Mouse (Mus musculus) testis, adult 2 months (tissue): Measurements from ENCODE around the gene Pcsk2. TPM values are rescaled to one million over a fixed set of nuclear protein-coding genes. Genes with fewer than 3 reads are reported as not detected.

Source experiments
- H3K27ac ChIP-seq: fragments of 200-500 bp; 2 replicates; pipeline ENCODE4 v1.5.1; 2012; ENCODE audit warnings: low read depth, low read length; ENCODE audit not compliant: control insufficient read depth, insufficient read depth
- H3K27me3 ChIP-seq: fragments of 200-500 bp; 2 replicates; pipeline ENCODE4 v1.6.1; 2012; ENCODE audit warnings: mild to moderate bottlenecking, low read length, moderate library complexity; ENCODE audit not compliant: control insufficient read depth, insufficient read depth
- H3K36me3 ChIP-seq: fragments of 200-500 bp; 2 replicates; pipeline ENCODE4 v1.6.1; 2012; ENCODE audit warnings: mild to moderate bottlenecking, low read length; ENCODE audit not compliant: control insufficient read depth, insufficient read depth
- H3K4me1 ChIP-seq: fragments of 200-500 bp; 2 replicates; pipeline ENCODE4 v1.6.1; 2012; ENCODE audit warnings: low read length; ENCODE audit not compliant: control insufficient read depth, insufficient read depth
- H3K4me3 ChIP-seq: fragments of 200-500 bp; 2 replicates; pipeline ENCODE4 v1.5.1; 2012; ENCODE audit warnings: low read depth, mild to moderate bottlenecking, low read length, moderate library complexity, mixed read lengths; ENCODE audit not compliant: control insufficient read depth
- CTCF ChIP-seq: fragments of 200-500 bp; IDR thresholded peaks from 2 replicates; pipeline ENCODE4 v1.5.1; 2012; ENCODE audit warnings: low read depth, mild to moderate bottlenecking, inconsistent platforms, low read length, moderate library complexity; ENCODE audit not compliant: control insufficient read depth, insufficient read depth, insufficient replicate concordance
- POLR2A ChIP-seq: fragments of 200-500 bp; IDR thresholded peaks from 2 replicates; pipeline ENCODE4 v1.6.1; 2012; ENCODE audit warnings: low read depth, mild to moderate bottlenecking, inconsistent platforms, low read length, moderate library complexity; ENCODE audit not compliant: control insufficient read depth
- polyA plus RNA-seq: library from polyadenylated mRNA; depleted of rRNA; stranded (reverse); fragments of >200 nt; gene quantifications from 2 replicates; pipeline ENCODE4 v1.2.3, GENCODE M21; 2012

The Pcsk2 gene
- polyA plus RNA-seq, 1 experiment: 1.4 TPM

DNA sequence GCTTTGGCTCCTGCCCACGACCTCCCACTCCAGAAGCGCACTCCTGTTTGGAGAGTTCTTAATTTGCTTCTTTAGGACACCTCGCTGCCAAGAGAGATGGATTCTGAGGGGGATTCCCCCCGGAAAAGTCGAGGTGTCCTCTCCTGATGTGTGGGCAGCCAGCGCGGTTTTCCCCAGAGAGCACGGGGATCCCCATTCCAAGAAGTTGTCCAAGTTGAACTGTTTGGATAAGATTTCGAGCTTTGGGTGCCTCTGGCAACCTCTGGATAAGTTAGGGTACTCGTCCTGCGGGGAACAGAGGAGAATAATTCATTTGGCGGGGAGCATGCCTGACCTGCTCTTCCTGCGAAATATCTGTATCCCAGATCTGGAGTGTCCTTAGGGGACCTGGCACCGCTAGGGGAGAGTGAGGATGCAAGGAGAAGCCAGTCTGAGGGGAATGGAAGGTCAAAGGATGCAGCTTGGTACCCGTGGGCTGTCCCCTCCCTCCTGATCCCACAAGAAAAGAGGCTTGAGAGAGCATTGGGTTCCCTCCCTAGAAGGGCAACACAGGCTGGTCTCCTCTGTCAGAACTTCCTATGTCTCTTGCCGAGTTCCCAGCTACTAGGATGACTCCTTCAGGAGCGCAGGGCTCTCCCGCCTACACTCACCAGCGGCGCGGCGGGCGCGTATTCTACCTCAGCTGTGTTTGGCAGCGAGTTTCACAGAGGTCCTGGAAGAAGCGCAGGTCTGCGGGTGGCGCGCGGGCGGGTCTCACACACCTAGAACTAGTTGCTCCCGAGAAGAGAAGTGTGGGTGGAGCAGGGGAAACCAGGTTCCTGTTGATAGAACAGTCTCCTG lies 1.5 kb downstream of the Pcsk2 start:
- no peaks in the 10 kb centered on the region for H3K36me3 ChIP-seq
- no peak overlapping the region for H3K27ac ChIP-seq
- H3K4me1 ChIP-seq: peaks cover 5% of the 10 kb centered on the region
- TF ChIP-seq CTCF: no peak
- no peak for TF ChIP-seq POLR2A
- no peak overlapping the region for H3K4me3 ChIP-seq
- H3K27me3 ChIP-seq: no peaks in the 10 kb centered on the region

DNA sequence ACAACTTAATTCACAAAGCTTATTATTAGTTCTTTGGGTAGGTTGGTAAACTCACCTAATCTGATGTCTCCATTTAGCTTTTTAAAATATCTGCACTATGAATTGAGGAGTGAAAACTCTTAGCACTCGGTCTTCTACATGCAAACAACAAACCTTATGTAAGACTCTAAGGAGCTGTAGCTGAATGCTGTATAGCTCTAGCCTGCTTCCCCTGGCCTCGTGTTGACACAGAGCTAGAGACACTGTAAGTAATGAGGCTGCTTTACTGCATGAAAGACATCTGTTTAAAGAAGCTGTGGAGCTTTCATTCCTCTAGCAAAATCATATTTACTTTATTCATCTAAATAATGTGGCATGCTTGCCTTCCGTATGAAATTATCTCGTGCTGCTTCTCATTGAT lies 14.4 kb downstream of the Pcsk2 start:
- TF ChIP-seq POLR2A (no peak), CTCF (no peak)
- Histone ChIP-seq H3K4me3 (no peak overlapping the region), H3K4me1 (no peaks in the 10 kb centered on the region), H3K27ac (no peak overlapping the region), H3K27me3 (no peaks in the 10 kb centered on the region), H3K36me3 (no peaks in the 10 kb centered on the region)

DNA sequence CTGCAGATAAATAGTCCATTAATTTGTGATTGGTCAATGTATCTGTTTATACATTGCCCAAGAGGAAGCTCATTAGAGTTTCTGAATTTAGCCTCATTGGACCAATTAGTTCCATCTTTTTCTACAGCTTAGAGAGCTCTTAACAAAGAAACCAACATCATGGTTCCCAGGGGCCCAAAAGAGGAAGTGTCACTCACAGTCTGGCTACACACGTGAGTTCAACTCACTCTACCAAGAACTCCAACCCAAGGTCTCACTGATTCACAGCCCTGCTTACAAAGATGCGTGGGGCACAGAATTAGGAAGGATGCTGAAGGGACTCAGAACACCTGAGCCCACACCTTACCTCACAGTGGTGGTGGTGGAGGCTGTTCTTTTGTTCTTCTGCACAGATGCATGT lies 19.1 kb downstream of the Pcsk2 start:
- Histone ChIP-seq H3K27me3 (no peaks in the 10 kb centered on the region), H3K4me3 (no peak overlapping the region), H3K4me1 (no peaks in the 10 kb centered on the region), H3K27ac (no peak overlapping the region), H3K36me3 (no peaks in the 10 kb centered on the region)
- no peak for TF ChIP-seq CTCF
- no peak for TF ChIP-seq POLR2A

DNA sequence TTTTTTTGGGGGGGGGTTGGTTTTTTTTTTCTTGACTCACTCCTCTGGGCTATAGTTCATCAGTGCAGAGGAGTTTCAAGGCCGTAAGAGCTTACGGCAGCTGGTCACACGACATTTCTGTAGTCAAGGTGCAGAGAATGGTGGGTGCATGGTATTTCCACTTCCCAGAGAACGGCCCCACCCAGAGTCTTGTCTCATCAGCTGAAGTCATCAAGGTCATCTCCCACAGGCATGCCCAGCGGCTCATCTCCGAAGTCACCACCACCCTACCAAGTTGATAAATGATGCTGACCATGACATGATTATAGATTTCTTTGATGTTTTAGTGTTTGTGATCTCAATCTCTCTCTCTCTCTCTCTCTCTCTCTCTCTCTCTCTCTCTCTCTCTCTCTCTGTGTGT lies 20.0 kb downstream of the Pcsk2 start:
- Histone ChIP-seq H3K4me1 (no peaks in the 10 kb centered on the region), H3K27me3 (no peaks in the 10 kb centered on the region), H3K36me3 (no peaks in the 10 kb centered on the region), H3K27ac (no peak overlapping the region), H3K4me3 (no peak overlapping the region)
- TF ChIP-seq POLR2A (no peak), CTCF (no peak)

DNA sequence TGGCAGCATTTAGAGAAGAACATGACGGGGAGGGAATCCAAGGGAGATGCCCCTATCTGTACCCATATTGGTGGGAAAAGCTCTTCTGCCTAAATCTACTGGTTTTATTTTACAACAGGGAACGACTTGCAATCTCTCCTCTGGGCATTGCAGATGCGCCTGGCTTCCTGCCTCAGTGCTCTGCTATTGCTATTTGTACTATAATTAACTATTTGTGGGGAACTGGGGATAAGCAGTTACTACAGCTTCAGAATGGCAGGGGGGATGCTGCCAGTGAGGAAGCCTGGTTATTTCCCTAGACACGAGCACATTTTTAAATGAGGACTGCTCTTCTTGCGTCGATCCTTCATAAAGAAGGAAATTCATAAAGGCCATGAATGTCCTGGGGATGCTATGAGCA lies 39.4 kb downstream of the Pcsk2 start:
- Histone ChIP-seq H3K4me1 (no peaks in the 10 kb centered on the region), H3K27ac (no peak overlapping the region), H3K4me3 (no peak overlapping the region), H3K36me3 (no peaks in the 10 kb centered on the region), H3K27me3 (no peaks in the 10 kb centered on the region)
- TF ChIP-seq POLR2A (no peak), CTCF (no peak)

DNA sequence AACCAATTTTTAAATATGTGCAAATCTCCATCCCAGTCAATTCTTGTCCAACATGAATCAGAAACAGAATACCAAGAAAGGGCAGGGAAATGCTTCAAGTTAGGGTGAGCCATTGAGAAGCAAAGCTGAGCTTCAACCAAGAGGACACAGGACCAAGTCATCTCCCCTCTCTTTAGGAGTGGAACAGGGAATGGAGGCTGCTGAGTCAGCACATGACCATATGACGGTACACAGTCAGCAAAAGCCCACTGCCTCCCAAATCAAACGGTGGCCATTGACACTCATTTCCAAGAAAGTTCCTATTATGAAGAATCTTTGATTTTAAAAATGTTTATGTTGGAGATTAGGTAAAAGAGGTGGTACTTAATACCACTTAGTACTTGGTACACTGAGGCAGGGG lies 44.4 kb downstream of the Pcsk2 start:
- no peak overlapping the region for H3K4me3 ChIP-seq
- H3K27me3 ChIP-seq: no peaks in the 10 kb centered on the region
- H3K27ac ChIP-seq: no peak overlapping the region
- TF ChIP-seq CTCF (no peak), POLR2A (no peak)
- H3K4me1 ChIP-seq: no peaks in the 10 kb centered on the region
- H3K36me3 ChIP-seq: no peaks in the 10 kb centered on the region

DNA sequence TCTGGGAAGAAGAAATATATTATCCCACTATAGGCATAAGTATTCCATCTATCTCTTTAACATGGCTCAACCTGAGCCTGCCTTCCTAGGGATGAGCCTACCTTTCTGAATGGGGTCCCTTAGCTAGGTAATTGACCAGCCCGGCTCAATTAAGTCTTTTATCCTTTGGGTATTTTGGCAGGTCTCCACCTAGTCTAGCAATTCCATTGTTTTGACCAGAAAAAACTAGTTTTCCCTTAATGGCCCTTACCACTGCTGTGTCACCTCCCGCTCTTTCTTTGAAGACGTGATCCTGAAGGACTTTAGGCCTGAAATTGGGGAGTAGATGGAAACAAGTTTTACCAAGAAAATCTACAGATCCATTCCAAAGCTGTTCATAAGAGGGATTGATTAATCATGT lies 57.1 kb downstream of the Pcsk2 start:
- H3K27me3 ChIP-seq: no peaks in the 10 kb centered on the region
- no peak overlapping the region for H3K4me3 ChIP-seq
- H3K4me1 ChIP-seq: no peaks in the 10 kb centered on the region
- H3K36me3 ChIP-seq: no peaks in the 10 kb centered on the region
- TF ChIP-seq POLR2A: no peak
- no peak for TF ChIP-seq CTCF
- no peak overlapping the region for H3K27ac ChIP-seq
